Mouse (Mus musculus): ENCODE data around the gene Pinlyp.

DNA sequence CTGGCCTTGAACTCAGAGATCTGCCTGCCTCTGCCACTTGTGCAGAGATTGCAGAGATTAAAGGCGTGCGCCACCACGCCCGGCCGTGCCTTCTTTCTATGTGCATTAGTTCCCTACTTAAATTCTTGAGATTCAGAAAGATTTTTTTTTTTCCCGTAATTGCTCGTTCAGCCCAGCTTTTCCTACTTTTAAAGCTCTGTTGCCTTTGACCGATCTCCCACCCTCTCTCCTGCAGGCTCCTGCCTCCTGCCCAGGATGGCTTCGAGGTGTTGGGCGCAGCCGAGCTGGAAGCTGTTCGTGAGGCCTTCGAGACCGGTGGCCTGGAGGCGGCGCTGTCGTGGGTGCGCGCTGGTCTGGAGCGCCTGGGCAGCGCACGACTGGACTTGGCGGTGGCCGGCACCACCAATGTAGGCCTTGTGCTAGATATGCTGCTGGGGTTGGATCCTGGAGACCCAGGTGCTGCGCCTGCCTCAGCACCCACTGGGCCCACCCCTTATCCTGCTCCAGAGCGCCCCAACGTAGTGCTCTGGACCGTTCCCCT lies 12.8 kb downstream of the Pinlyp start:
- no peak; the same call in 1 of the 2 replicates for TF ChIP-seq CTCF (IDR thresholded peaks at IDR 0.05; ENCODE audit: low read depth)
- no peak for TF ChIP-seq EP300 (optimal IDR thresholded peaks at IDR 0.05)
